Mouse (Mus musculus): ENCODE data around the gene Dnajb11. TPM values are rescaled to one million over a fixed set of nuclear protein-coding genes. Genes with fewer than 3 reads are reported as not detected.

Gene Dnajb11
- polyA plus RNA-seq (2012; rRNA removed; ENCODE audit: low replicate concordance): 19.0 and 19.1 TPM in 2 replicates

GRCm38 (mm10) chr16:22857431-22858113 lies at the start of gene Dnajb11, which contains the start of gene Tbccd1:
Gene Dnajb11, plus strand, starts transcription at chr16:22857845.
Gene Tbccd1, minus strand, starts transcription at chr16:22857669.

DNA sequence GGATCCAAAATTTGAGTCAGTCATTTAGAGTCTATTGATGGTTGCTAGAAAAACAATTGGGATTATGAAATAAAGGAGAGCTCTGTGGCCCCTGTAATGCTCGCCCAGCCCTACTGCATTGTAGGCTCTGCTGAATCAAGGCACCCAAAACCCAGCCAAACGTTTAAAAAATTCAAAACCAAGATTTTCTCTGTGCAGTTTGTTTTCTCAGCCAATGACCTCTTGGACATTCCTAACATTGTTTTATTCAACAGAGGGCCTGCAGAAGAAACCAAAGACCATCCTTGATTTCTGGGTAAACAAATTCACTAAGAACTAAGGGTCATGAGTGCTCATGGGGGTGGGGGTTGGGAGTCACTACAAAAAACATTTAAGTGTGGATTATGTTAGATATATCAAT lies 46.2 kb upstream of the Dnajb11 start, which contains the start of gene Crygs:
Gene Crygs (minus strand): TSS at position 101 of the 400 bp plus-strand sequence.

DNA sequence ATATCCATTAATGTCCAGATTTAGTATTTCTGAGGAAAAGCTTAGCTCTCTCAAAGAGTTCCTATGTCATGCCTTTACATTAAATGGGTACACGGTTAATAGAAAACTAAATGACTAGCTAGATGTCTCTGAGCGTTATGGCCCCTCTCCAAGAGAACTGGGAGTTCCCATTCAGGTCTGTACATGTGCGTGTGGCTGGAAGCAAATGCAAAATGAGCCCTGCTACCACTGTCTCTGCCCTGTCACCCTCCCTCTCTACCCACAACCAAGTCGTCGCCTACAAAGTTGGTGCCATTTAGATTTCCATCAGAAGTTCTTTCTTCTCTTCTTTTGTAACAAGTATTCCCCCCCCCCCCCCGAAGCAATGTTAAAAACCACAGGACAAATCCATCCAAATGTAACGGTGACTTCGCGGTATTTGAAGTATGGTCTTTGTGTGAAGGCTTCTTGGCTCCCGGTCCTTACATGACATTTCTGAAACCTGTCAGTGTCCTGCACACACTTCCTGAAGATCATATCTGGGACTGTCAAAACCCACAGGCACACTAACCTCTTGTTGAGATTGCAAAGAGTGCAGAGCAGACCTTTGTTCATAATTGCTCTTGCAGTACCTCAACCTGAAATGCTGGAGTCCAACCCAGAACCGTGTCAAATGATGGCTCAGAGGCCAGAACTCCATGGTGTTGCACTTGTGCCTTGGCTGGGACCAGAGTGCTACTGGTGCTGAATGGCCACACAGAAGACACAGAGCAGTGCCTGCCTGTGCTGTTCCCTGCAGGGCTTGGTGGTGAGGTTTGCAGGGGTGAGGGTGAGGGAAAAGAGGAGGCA lies 33.3 kb downstream of the Dnajb11 start, which contains the start of gene Ahsg:
Gene Ahsg (plus strand): TSS at position 595 of the 828 bp plus-strand sequence.

DNA sequence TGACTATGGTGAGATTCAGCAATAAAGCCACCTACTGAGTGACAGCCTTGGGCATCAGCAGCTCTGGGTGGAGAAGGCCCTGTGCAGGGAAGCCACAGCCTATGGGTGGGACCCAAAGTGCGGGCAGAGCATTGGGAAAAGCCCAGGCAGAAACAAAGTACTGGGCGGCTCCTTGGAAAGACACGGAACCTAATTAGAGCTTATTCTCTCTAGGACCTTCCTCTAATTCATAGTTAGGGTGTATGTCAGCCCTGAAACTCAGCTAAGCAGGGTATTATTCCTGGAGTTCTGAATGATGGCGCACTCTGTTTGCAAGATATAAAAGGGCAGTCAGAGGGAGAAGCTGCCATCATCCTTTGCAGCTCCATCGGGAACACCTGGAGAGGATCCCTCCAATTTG lies 60.4 kb downstream of the Dnajb11 start, which contains the start of gene Fetub:
Gene Fetub (plus strand): TSS at position 301 of the 400 bp plus-strand sequence.

Other genes starting within 250 kb of the Dnajb11 start
- 0.15 and 0.36 TPM in 2 replicates for gene Dgkg, start 200.6 kb upstream of the Dnajb11 start, polyA plus RNA-seq (2012; rRNA removed; ENCODE audit: low replicate concordance)
- gene Crygs, start 46.3 kb upstream of the Dnajb11 start, polyA plus RNA-seq (2012; rRNA removed; ENCODE audit: low replicate concordance): not detected in 2 replicates
- gene Tbccd1, start 176 bp upstream of the Dnajb11 start, polyA plus RNA-seq (2012; rRNA removed; ENCODE audit: low replicate concordance): 3.3 and 4.8 TPM in 2 replicates
- 1.1 TPM in 1 of 2 replicates, not detected in the other for gene Ahsg, start 33.4 kb downstream of the Dnajb11 start, polyA plus RNA-seq (2012; rRNA removed; ENCODE audit: low replicate concordance)
- 0.30 and 0.38 TPM in 2 replicates for gene Fetub, start 60.5 kb downstream of the Dnajb11 start, polyA plus RNA-seq (2012; rRNA removed; ENCODE audit: low replicate concordance)
- not detected in 2 replicates for gene Hrg, start 93.2 kb downstream of the Dnajb11 start, polyA plus RNA-seq (2012; rRNA removed; ENCODE audit: low replicate concordance)
- not detected in 2 replicates for gene Kng2, start 171.6 kb downstream of the Dnajb11 start, polyA plus RNA-seq (2012; rRNA removed; ENCODE audit: low replicate concordance)
- not detected in 2 replicates for gene Kng1, start 200.0 kb downstream of the Dnajb11 start, polyA plus RNA-seq (2012; rRNA removed; ENCODE audit: low replicate concordance)
- 9.5 and 10.5 TPM in 2 replicates for gene Eif4a2, start 249.6 kb downstream of the Dnajb11 start, polyA plus RNA-seq (2012; rRNA removed; ENCODE audit: low replicate concordance)